Mouse (Mus musculus): ENCODE measurements around the gene Tpx2. TPM values are rescaled to one million over a fixed set of nuclear protein-coding genes. Genes with fewer than 3 reads are reported as not detected.
A peak's percentile ranks its signal among the peaks of the same experiment; 100 is the strongest.

Tpx2 gene
- polyA plus RNA-seq, 1 experiment = 20.8 TPM

DNA sequence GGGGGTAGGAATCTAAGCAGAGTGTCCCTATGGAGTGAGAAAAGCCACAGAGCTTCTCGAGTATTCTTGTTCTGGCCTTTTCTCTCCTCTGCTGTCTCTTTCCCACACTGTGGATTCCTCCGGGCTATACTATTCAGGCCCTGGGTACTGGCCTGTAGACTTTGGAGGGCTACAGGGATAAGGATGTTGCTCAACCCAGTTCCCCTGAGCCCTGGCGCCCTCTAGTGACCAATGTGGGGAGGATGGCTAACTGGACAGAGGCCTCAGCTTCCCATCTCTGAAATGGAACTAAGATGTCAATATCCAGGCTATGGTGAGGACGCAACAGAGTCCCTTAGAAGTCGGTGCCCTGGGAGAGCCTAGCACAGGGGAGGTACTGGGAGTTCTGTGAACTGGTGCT, 85.8 kb downstream of the Tpx2 start:
- peak; percentile 33 for DNase-seq (ENCODE audit: low read depth)
- TF ChIP-seq POLR2A (IDR thresholded peaks at IDR 0.05; ENCODE audit: borderline replicate concordance, extremely low read depth, insufficient read depth, insufficient read length, poor library complexity, severe bottlenecking) = no peak
- TF ChIP-seq CTCF (IDR thresholded peaks at IDR 0.05; ENCODE audit: borderline replicate concordance, extremely low read depth, insufficient read depth, insufficient read length) = peak; percentile 59

DNA sequence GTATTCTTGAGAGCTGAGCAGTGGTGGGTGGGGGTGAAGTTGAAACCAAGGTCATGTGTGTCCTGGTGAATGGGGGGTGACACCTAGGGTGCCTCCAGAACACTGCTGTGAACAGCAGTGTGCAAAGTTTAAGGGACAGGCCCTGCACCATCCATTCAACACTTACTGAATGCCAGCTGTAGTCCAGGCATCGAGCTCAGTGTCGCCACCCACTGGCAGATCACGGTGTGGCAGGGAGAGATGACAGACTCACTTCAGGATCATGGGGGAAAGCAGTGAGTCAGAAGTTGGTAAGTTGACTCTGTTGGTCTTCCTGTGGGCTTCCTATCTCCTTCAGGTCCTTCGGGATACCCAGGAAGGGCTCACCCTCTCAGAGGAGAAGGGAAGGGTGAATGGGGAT, 92.1 kb downstream of the Tpx2 start:
- TF ChIP-seq CTCF (IDR thresholded peaks at IDR 0.05; ENCODE audit: borderline replicate concordance, extremely low read depth, insufficient read depth, insufficient read length) (peak; percentile 66), POLR2A (IDR thresholded peaks at IDR 0.05; ENCODE audit: borderline replicate concordance, extremely low read depth, insufficient read depth, insufficient read length, poor library complexity, severe bottlenecking) (no peak)
- no peak for DNase-seq (ENCODE audit: low read depth)

DNA sequence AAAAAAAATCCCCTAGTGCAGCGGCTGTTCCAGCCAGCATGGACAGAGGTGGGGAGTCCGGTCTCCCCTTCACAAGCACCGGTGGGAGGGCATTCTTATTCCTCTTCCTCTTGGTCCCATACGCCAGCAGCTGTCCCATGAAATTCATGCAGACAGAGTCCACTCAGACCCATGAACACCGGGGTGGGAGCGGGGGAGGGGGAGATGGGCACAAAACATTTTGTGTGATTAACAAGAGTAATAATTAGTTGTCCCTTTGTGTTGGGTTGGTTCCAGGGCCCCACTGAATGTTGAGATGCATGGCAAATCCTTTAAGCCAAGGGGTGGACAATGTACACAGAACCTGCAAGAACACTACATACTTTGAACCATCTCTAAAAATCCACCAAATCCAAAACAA, 93.3 kb downstream of the Tpx2 start:
- DNase-seq (ENCODE audit: low read depth) = no peak
- TF ChIP-seq CTCF (IDR thresholded peaks at IDR 0.05; ENCODE audit: borderline replicate concordance, extremely low read depth, insufficient read depth, insufficient read length) (no peak), POLR2A (IDR thresholded peaks at IDR 0.05; ENCODE audit: borderline replicate concordance, extremely low read depth, insufficient read depth, insufficient read length, poor library complexity, severe bottlenecking) (no peak)

DNA sequence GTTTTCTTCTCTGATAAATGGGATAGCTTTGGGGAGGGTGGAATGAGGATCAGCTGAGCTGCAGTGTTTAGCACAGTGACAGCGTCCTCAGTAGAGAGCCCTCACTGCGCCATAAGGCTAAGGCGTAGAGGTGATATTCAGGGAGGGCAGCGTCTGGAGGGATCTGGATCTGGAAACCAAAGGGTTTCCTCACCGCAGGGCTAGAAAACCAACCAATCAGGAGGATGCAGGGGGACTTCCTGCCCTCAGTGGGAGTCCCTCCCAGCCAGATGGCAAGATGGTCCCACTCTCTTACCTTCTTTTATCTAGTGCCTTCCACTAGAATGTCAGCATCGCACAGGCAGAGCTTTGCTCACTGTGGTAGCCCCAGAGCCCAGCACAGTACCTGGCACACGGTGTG, 94.0 kb downstream of the Tpx2 start:
- TF ChIP-seq CTCF (IDR thresholded peaks at IDR 0.05; ENCODE audit: borderline replicate concordance, extremely low read depth, insufficient read depth, insufficient read length) (no peak), POLR2A (IDR thresholded peaks at IDR 0.05; ENCODE audit: borderline replicate concordance, extremely low read depth, insufficient read depth, insufficient read length, poor library complexity, severe bottlenecking) (no peak)
- DNase-seq (ENCODE audit: low read depth) = no peak

DNA sequence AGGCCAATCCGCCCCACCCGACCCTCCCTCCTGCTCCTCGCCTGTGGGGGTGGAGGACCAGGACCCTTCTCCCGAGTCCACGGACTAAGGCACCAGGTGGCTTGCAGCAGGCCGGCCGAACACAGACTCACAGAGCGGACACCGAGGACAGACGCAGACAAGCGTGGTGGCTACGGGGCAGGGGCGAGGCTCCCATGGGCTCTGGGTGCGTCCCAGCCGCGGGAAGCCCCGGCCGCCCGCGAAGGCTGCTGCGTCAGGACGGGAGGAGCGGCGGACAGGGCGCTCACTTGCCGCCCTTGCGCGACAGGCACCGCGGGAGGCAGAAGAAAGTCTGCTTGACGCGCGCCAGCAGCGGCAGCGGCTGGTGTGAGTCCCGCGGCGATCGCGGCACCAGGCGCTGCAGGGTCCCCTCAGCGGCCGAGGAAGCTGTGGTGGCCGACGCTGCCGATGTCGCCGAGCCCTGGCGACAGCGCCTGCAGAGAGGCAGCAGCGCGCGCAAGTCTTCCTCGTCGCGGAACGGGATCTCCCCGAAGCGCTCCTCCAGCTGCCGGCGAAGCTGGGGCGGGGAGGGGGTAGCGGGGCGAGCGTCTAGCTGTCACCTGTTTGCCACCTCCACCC, 95.2 kb downstream of the Tpx2 start:
- TF ChIP-seq POLR2A (IDR thresholded peaks at IDR 0.05; ENCODE audit: borderline replicate concordance, extremely low read depth, insufficient read depth, insufficient read length, poor library complexity, severe bottlenecking) (no peak), CTCF (IDR thresholded peaks at IDR 0.05; ENCODE audit: borderline replicate concordance, extremely low read depth, insufficient read depth, insufficient read length) (no peak)
- peak; percentile 42 for DNase-seq (ENCODE audit: low read depth)

DNA sequence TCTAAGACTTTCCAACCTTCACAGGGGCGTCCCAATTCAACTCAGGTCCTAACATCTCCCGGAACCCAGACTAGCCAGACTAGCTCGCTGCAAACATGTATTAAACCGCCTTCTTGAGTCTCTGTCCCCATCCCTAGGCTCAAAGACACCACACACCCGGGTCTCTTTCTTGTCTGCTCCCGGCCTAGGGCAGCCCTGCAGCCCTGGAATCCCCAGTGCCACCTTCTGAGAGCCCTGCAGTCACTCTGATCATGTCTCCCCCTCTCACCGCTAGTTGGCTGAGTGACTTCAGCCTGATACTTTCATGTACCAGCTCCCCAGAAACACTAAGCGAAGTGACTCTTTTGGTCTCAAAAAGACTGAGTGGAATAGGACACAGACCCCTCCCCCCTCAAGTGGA, 95.8 kb downstream of the Tpx2 start:
- peak; percentile 29 for DNase-seq (ENCODE audit: low read depth)
- TF ChIP-seq POLR2A (IDR thresholded peaks at IDR 0.05; ENCODE audit: borderline replicate concordance, extremely low read depth, insufficient read depth, insufficient read length, poor library complexity, severe bottlenecking) (no peak), CTCF (IDR thresholded peaks at IDR 0.05; ENCODE audit: borderline replicate concordance, extremely low read depth, insufficient read depth, insufficient read length) (peak; percentile 33; the same call in 1 of the 2 replicates)

DNA sequence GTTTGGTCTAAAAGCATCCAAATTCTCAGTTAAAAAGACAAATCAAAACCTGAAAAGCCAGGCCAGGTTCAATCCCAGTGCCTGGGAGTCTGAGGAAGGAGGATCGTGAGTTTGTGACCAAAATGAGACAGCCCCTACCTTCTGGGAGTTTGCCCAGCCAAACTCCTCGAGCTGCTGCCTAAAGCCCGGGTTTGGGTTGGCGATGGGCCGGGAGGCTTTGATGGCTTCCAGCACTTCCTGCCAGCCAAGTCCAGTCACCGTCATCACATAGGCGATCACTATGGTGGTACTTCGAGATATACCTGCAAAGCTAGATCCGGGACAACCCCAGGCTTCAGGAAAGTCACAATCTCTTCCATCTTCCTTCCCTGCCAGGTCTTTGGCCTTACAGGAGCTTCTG, 96.2 kb downstream of the Tpx2 start:
- TF ChIP-seq POLR2A (IDR thresholded peaks at IDR 0.05; ENCODE audit: borderline replicate concordance, extremely low read depth, insufficient read depth, insufficient read length, poor library complexity, severe bottlenecking) = no peak
- TF ChIP-seq CTCF (IDR thresholded peaks at IDR 0.05; ENCODE audit: borderline replicate concordance, extremely low read depth, insufficient read depth, insufficient read length) = no peak
- DNase-seq (ENCODE audit: low read depth) = no peak

Other genes starting within 250 kb of the Tpx2 start
- gene Defb45, start 248.6 kb upstream of the Tpx2 start, polyA plus RNA-seq (2012; rRNA removed) = not detected in 2 replicates
- not detected in 2 replicates for gene Defb36, start 243.6 kb upstream of the Tpx2 start, polyA plus RNA-seq (2012; rRNA removed)
- not detected in 2 replicates for gene Defb25, start 224.9 kb upstream of the Tpx2 start, polyA plus RNA-seq (2012; rRNA removed)
- gene Rem1, start 221.0 kb upstream of the Tpx2 start, polyA plus RNA-seq (2012; rRNA removed) = 0.33 and 0.48 TPM in 2 replicates
- 188 and 200 TPM in 2 replicates for gene H13, start 178.5 kb upstream of the Tpx2 start, polyA plus RNA-seq (2012; rRNA removed)
- gene Mcts2, start 160.9 kb upstream of the Tpx2 start, polyA plus RNA-seq (2012; rRNA removed) = 19.7 and 22.9 TPM in 2 replicates
- 126 TPM in 2 replicates for gene Id1, start 111.7 kb upstream of the Tpx2 start, polyA plus RNA-seq (2012; rRNA removed)
- gene Cox4i2, start 93.8 kb upstream of the Tpx2 start, polyA plus RNA-seq (2012; rRNA removed) = 4.3 and 4.8 TPM in 2 replicates
- gene Bcl2l1, start 16.2 kb upstream of the Tpx2 start, polyA plus RNA-seq (2012; rRNA removed) = 116 and 129 TPM in 2 replicates
- not detected in 2 replicates for gene Mylk2, start 63.4 kb downstream of the Tpx2 start, polyA plus RNA-seq (2012; rRNA removed)
- 4.6 and 5.4 TPM in 2 replicates for gene Foxs1, start 85.2 kb downstream of the Tpx2 start, polyA plus RNA-seq (2012; rRNA removed)
- 20.6 and 23.9 TPM in 2 replicates for gene Dusp15, start 103.7 kb downstream of the Tpx2 start, polyA plus RNA-seq (2012; rRNA removed)
- 4.5 and 5.8 TPM in 2 replicates for gene Ttll9, start 114.5 kb downstream of the Tpx2 start, polyA plus RNA-seq (2012; rRNA removed)
- gene Pdrg1, start 167.5 kb downstream of the Tpx2 start, polyA plus RNA-seq (2012; rRNA removed) = 121 and 131 TPM in 2 replicates
- 12.0 and 18.3 TPM in 2 replicates for gene Xkr7, start 183.9 kb downstream of the Tpx2 start, polyA plus RNA-seq (2012; rRNA removed)
- gene Ccm2l, start 218.0 kb downstream of the Tpx2 start, polyA plus RNA-seq (2012; rRNA removed) = 8.3 and 8.8 TPM in 2 replicates

Measured in brain, embryonic 14.5 days (tissue).